Mouse (Mus musculus) B cell, adult 62 days (primary cell): Measurements from ENCODE around the gene Teddm1b. TPM values are rescaled to one million over a fixed set of nuclear protein-coding genes. Genes with fewer than 3 reads are reported as not detected.

Experiments
- total RNA-seq: library from RNA; stranded (reverse); gene quantifications from 4 replicates; pipeline ENCODE4 v1.2.4, GENCODE M21; 2023

The Teddm1b gene
- not detected in 4 replicates for total RNA-seq

GRCm38 (mm10) chr1:153874045-153874444 lies at the start of gene Teddm1b:
TSS of gene Teddm1b (plus strand) at chr1:153874345.

GRCm38 (mm10) chr1:153844042-153844441 lies 30.1 kb upstream of the Teddm1b start, which contains the start of gene Rgsl1:
TSS of gene Rgsl1 (minus strand) at chr1:153844142.

GRCm38 (mm10) chr1:153891442-153891841 lies 17.3 kb downstream of the Teddm1b start, which contains the start of gene Teddm1a:
TSS of gene Teddm1a (plus strand) at chr1:153891742.

GRCm38 (mm10) chr1:153899731-153900380 lies 25.7 kb downstream of the Teddm1b start, which contains the start of the genes Glul and Teddm2:
TSS of gene Glul (plus strand) at chr1:153899944.
TSS of gene Teddm2 (minus strand) at chr1:153900228.

Other genes with a start within 250 kb of the Teddm1b start
- gene Rgs8, start 221.3 kb upstream of the Teddm1b start, total RNA-seq: not detected in 4 replicates
- gene Rgs16, start 134.0 kb upstream of the Teddm1b start, total RNA-seq: 5.3 to 8.2 TPM (median 6.5 TPM) in 4 replicates
- 12.6 to 15.4 TPM (median 13.2 TPM) in 4 replicates for gene Rnasel, start 124.9 kb upstream of the Teddm1b start, total RNA-seq
- not detected in 4 replicates for gene Rgsl1, start 30.2 kb upstream of the Teddm1b start, total RNA-seq
- gene Teddm1a, start 17.4 kb downstream of the Teddm1b start, total RNA-seq: not detected in 4 replicates
- gene Glul, start 25.6 kb downstream of the Teddm1b start, total RNA-seq: 99.7 to 126 TPM (median 124 TPM) in 4 replicates
- gene Teddm2, start 25.9 kb downstream of the Teddm1b start, total RNA-seq: 0.24 to 1.2 TPM (median 0.66 TPM) in 4 replicates